In genomic region chr10:59152544-59153081, GRCm38 (mm10) we compare ENCODE assay signal across 22 mouse cellular contexts.
DNase-seq lines count a peak whose midpoint lies in the region; ATAC-seq and TF ChIP-seq lines count a peak whose summit lies in the region.
"Had no signal": no experiment of that assay in that cellular context is flagged by ENCODE, and none has a peak within 500 bp of the region (broad histone marks: within the 10 kb centered on the region; RNA-seq: fewer than 3 reads in every experiment).

No protein-coding gene starts in this region.

- no peaks in the 10 kb centered on the region for H3K36me3 ChIP-seq in lung, postnatal 0 days (ENCODE audit: insufficient read depth, low read length)
- H3K36me3 ChIP-seq in small intestine, adult 2 months (ENCODE audit: control insufficient read depth, insufficient read depth, low read length): no peaks in the 10 kb centered on the region
- H3K36me3 ChIP-seq: G1E; heart, embryonic 15.5 days; liver, embryonic 13.5 days; neural tube, embryonic 15.5 days had no signal

- TF ChIP-seq EP300 in lung, postnatal 0 days (IDR thresholded peaks at IDR 0.05): no peak

- H3K27me3 ChIP-seq in lung, postnatal 0 days (replicated peaks; ENCODE audit: insufficient read depth, low read length): no peaks in the 10 kb centered on the region
- H3K27me3 ChIP-seq in small intestine, adult 2 months (ENCODE audit: control insufficient read depth, insufficient read depth, low read length): no peaks in the 10 kb centered on the region
- H3K27me3 ChIP-seq: forebrain, embryonic 13.5 days; liver, embryonic 13.5 days; neural tube, embryonic 15.5 days had no signal

- no peaks in the 10 kb centered on the region for H3K4me1 ChIP-seq in lung, postnatal 0 days (ENCODE audit: insufficient read depth, low read depth, low read length)
- peaks cover 12% of the 10 kb centered on the region; the same call in 1 of the 2 replicates for H3K4me1 ChIP-seq in small intestine, adult 2 months (ENCODE audit: control insufficient read depth, insufficient read depth, insufficient read length, low read length)
- H3K4me1 ChIP-seq: hindbrain, embryonic 10.5 days had no signal

- H3K27ac ChIP-seq in lung, postnatal 0 days (ENCODE audit: low read length): no peak overlapping the region
- H3K27ac ChIP-seq in small intestine, adult 2 months (ENCODE audit: insufficient read depth, low read depth, low read length): no peak overlapping the region
- H3K27ac ChIP-seq: forebrain, embryonic 13.5 days; heart, embryonic 15.5 days; hindbrain, embryonic 10.5 days; hindbrain, postnatal 0 days; liver, embryonic 13.5 days; neural tube, embryonic 15.5 days had no signal

- no peaks in the 10 kb centered on the region for H3K9me3 ChIP-seq in lung, postnatal 0 days (ENCODE audit: low read length)
- H3K9me3 ChIP-seq: forebrain, embryonic 13.5 days; G1E; heart, embryonic 15.5 days; hindbrain, embryonic 10.5 days; liver, embryonic 13.5 days; neural tube, embryonic 15.5 days had no signal

- 26% methylated on average over 5 of the region's 5 CpGs for WGBS in lung, postnatal 0 days
- 11% methylated on average over 5 of the region's 5 CpGs for WGBS in small intestine, adult 2 months

- no peak overlapping the region for H3K4me3 ChIP-seq in lung, postnatal 0 days (ENCODE audit: low read depth, low read length)
- H3K4me3 ChIP-seq in small intestine, adult 2 months (ENCODE audit: low read depth, low read length): no peak overlapping the region
- H3K4me3 ChIP-seq: forebrain, embryonic 13.5 days; heart, embryonic 15.5 days; hindbrain, embryonic 10.5 days; liver, embryonic 13.5 days; neural tube, embryonic 15.5 days had no signal

- ATAC-seq in lung, postnatal 0 days: no peak
- ATAC-seq: forebrain, embryonic 13.5 days; hindbrain, postnatal 0 days had no signal

- peak; percentile 16 for DNase-seq in adrenal gland, adult 2 months
- no peak for DNase-seq in adrenal gland, postnatal 25 days
- DNase-seq in lung, postnatal 0 days (ENCODE audit: low spot score): no peak
- no peak for DNase-seq in lung, postnatal 4 days
- DNase-seq in NIH3T3 (ENCODE audit: low read depth): peak; percentile 40
- DNase-seq in thymus, postnatal 14 days: no peak
- DNase-seq in left cerebral cortex, postnatal 36 days (ENCODE audit: low spot score in 2 of 2): no peak
- DNase-seq: cerebellum, adult 8-10 months; gastrocnemius, postnatal 25 days; kidney, adult 8-10 months; kidney, postnatal 25 days; liver, embryonic 13.5 days; midbrain, embryonic 14.5 days; spleen, adult 18-20 months; thymus, postnatal 36 days had no signal

- TF ChIP-seq POLR2A in small intestine, adult 2 months (IDR thresholded peaks at IDR 0.05; ENCODE audit: low read depth, low read length): no peak

- intact Hi-C loops in left cerebral cortex, postnatal 36 days (cut with DNase I): no loop called here

- no peak overlapping the region for H3K4me2 ChIP-seq in lung, postnatal 0 days (replicated peaks; ENCODE audit: low read depth, low read length)
- H3K4me2 ChIP-seq: forebrain, embryonic 13.5 days; heart, embryonic 15.5 days; liver, embryonic 13.5 days; neural tube, embryonic 15.5 days had no signal

- TF ChIP-seq CTCF in lung, postnatal 0 days (IDR thresholded peaks at IDR 0.05): peak; percentile 49
- peak; percentile 52; the same call in 1 of the 2 replicates for TF ChIP-seq CTCF in small intestine, adult 2 months (IDR thresholded peaks at IDR 0.05; ENCODE audit: extremely low read depth, insufficient read length, insufficient replicate concordance, low read depth, low read length)

- no peak overlapping the region for H3K9ac ChIP-seq in lung, postnatal 0 days (replicated peaks; ENCODE audit: low read depth)
- H3K9ac ChIP-seq: forebrain, embryonic 13.5 days; heart, embryonic 15.5 days; liver, embryonic 13.5 days; neural tube, embryonic 15.5 days had no signal

Comparison
In these comparisons a context has a peak if more than half of its experiments do, and no peak if none do; other contexts are left out.
1. DNase-seq: peak in adrenal gland, adult 2 months (single experiment) and NIH3T3 (single experiment); none in adrenal gland, postnatal 25 days (single experiment), lung, postnatal 0 days (single experiment), lung, postnatal 4 days (0 of 2), thymus, postnatal 14 days (single experiment) and left cerebral cortex, postnatal 36 days (0 of 2).